Mouse (Mus musculus) neural tube, embryonic 15.5 days (tissue): ENCODE measurements around the gene Olfr828. TPM values are rescaled to one million over a fixed set of nuclear protein-coding genes. Genes with fewer than 3 reads are reported as not detected.

Source experiments
- ATAC-seq: fragments of 200-750 bp; cut with Nextera tagmentation; 2 replicates; pipeline ENCODE4 v1.8.0; 2017; ENCODE audit warnings: mild to moderate bottlenecking, moderate TSS enrichment, moderate library complexity; ENCODE audit not compliant: low FRiP score
- H3K27ac ChIP-seq: fragments of 300-500 bp; sonication (generic); replicated peaks from 2 replicates; pipeline ENCODE4 v1.5.1; 2015; ENCODE audit warnings: mild to moderate bottlenecking, inconsistent platforms
- H3K27me3 ChIP-seq: fragments of 300-500 bp; sonication (generic); replicated peaks from 2 replicates; pipeline ENCODE4 v1.6.1; 2015; ENCODE audit warnings: inconsistent platforms
- H3K36me3 ChIP-seq: fragments of 300-500 bp; sonication (generic); 2 replicates; pipeline ENCODE4 v1.6.1; 2015; ENCODE audit warnings: inconsistent platforms
- H3K4me1 ChIP-seq: fragments of 300-500 bp; sonication (generic); 2 replicates; pipeline ENCODE4 v1.6.1; 2015; ENCODE audit warnings: inconsistent platforms
- H3K4me2 ChIP-seq: fragments of 300-500 bp; sonication (generic); 2 replicates; pipeline ENCODE4 v1.6.1; 2015; ENCODE audit warnings: inconsistent platforms, mild to moderate bottlenecking, moderate library complexity
- H3K4me3 ChIP-seq: fragments of 300-500 bp; sonication (generic); replicated peaks from 2 replicates; pipeline ENCODE4 v1.5.1; 2015; ENCODE audit warnings: mild to moderate bottlenecking, inconsistent platforms
- H3K9ac ChIP-seq: fragments of 300-500 bp; sonication (generic); replicated peaks from 2 replicates; pipeline ENCODE4 v1.6.1; 2015; ENCODE audit warnings: mild to moderate bottlenecking, inconsistent platforms
- H3K9me3 ChIP-seq: fragments of 300-500 bp; sonication (generic); replicated peaks from 2 replicates; pipeline ENCODE4 v1.6.1; 2016; ENCODE audit warnings: inconsistent platforms
- WGBS: fragments of 180-500 bp; shearing (Covaris S2); methylation state at CpG from one replicate; pipeline ENCODE4 v1.1.7; 2015; ENCODE audit warnings: mixed read lengths; 5-methylcytosine and 5-hydroxymethylcytosine counted together
- polyA plus RNA-seq: library from polyadenylated mRNA; unstranded; fragments of >200 nt; fragmentation: Nextera tagmentation; extraction: Ambion mirVana; gene quantifications from 2 replicates; pipeline ENCODE4 v1.2.1, GENCODE M21; 2015

The Olfr828 gene
- polyA plus RNA-seq = not detected in 2 replicates

- H3K9me3 ChIP-seq = no peaks in the 10 kb centered on the region
- no peaks in the 10 kb centered on the region for H3K27me3 ChIP-seq
- no peak within 1 kb of the TSS for H3K4me2 ChIP-seq
- H3K36me3 ChIP-seq = no peaks in the 10 kb centered on the region
- ATAC-seq = no peak
- no peaks in the 10 kb centered on the region for H3K4me1 ChIP-seq
- no peak within 1 kb of the TSS for H3K27ac ChIP-seq
- no peak within 1 kb of the TSS for H3K4me3 ChIP-seq
- no peak within 1 kb of the TSS for H3K9ac ChIP-seq
Measured at GRCm38 (mm10) chr9:18819426-18819825, at the start of gene Olfr828. Gene Olfr828, minus strand, starts transcription at chr9:18819526.

GRCm38 (mm10) chr9:18854633-18855032, 35.3 kb upstream of the Olfr828 start, which contains the start of gene Olfr829:
Gene Olfr829, plus strand, starts transcription at chr9:18854933.
- Histone ChIP-seq H3K36me3 (no peaks in the 10 kb centered on the region), H3K27ac (no peak within 1 kb of the TSS), H3K27me3 (no peaks in the 10 kb centered on the region), H3K4me3 (no peak within 1 kb of the TSS), H3K9ac (no peak within 1 kb of the TSS), H3K4me2 (no peak within 1 kb of the TSS), H3K4me1 (no peaks in the 10 kb centered on the region), H3K9me3 (0 out of 2 replicates have a peak, but pooled peaks cover 3% of the 10 kb centered on the region)
- WGBS = 82% methylated on average over 1 of the region's 1 CpGs
- no peak for ATAC-seq

GRCm38 (mm10) chr9:18785316-18785715, 34.0 kb downstream of the Olfr828 start:
- H3K9me3 ChIP-seq = no peaks in the 10 kb centered on the region
- no peak overlapping the region for H3K27ac ChIP-seq
- H3K9ac ChIP-seq = no peak overlapping the region
- no peak for ATAC-seq
- H3K27me3 ChIP-seq = no peaks in the 10 kb centered on the region
- H3K4me2 ChIP-seq = no peak overlapping the region
- no peaks in the 10 kb centered on the region for H3K36me3 ChIP-seq
- WGBS = 59% methylated on average over 7 of the region's 7 CpGs
- H3K4me1 ChIP-seq = no peaks in the 10 kb centered on the region
- H3K4me3 ChIP-seq = no peak overlapping the region

GRCm38 (mm10) chr9:18779476-18779875, 39.9 kb downstream of the Olfr828 start:
- Histone ChIP-seq H3K36me3 (no peaks in the 10 kb centered on the region), H3K9ac (no peak overlapping the region), H3K27ac (no peak overlapping the region), H3K4me2 (peak overlapping the region; percentile 21; the same call in 1 of the 2 replicates), H3K4me1 (no peaks in the 10 kb centered on the region), H3K9me3 (no peaks in the 10 kb centered on the region), H3K27me3 (no peaks in the 10 kb centered on the region), H3K4me3 (no peak overlapping the region)
- ATAC-seq = peak; percentile 59; the same call in 1 of the 2 replicates
- WGBS = 68% methylated on average over 24 of the region's 24 CpGs

GRCm38 (mm10) chr9:18778981-18779380, 40.3 kb downstream of the Olfr828 start:
- Histone ChIP-seq H3K9me3 (no peaks in the 10 kb centered on the region), H3K4me3 (no peak overlapping the region), H3K36me3 (no peaks in the 10 kb centered on the region), H3K9ac (no peak overlapping the region), H3K4me2 (no peak overlapping the region), H3K4me1 (no peaks in the 10 kb centered on the region), H3K27me3 (no peaks in the 10 kb centered on the region), H3K27ac (no peak overlapping the region)
- ATAC-seq = no peak
- 83% methylated on average over 1 of the region's 1 CpGs for WGBS

Other genes starting within 250 kb of the Olfr828 start
- gene Muc16, start 145.0 kb downstream of the Olfr828 start, polyA plus RNA-seq = 0.09 and 0.32 TPM in 2 replicates
- gene Olfr24, start 55.5 kb downstream of the Olfr828 start, polyA plus RNA-seq = not detected in 2 replicates
- not detected in 2 replicates for gene Olfr829, start 35.4 kb upstream of the Olfr828 start, polyA plus RNA-seq
- gene Olfr830, start 55.2 kb upstream of the Olfr828 start, polyA plus RNA-seq = not detected in 2 replicates
- not detected in 2 replicates for gene Olfr832, start 117.6 kb upstream of the Olfr828 start, polyA plus RNA-seq
- not detected in 2 replicates for gene Olfr834, start 168.5 kb upstream of the Olfr828 start, polyA plus RNA-seq
- gene Olfr835, start 213.2 kb upstream of the Olfr828 start, polyA plus RNA-seq = not detected in 2 replicates